Mouse (Mus musculus): Measurements from ENCODE around the gene Tuba8.

DNA sequence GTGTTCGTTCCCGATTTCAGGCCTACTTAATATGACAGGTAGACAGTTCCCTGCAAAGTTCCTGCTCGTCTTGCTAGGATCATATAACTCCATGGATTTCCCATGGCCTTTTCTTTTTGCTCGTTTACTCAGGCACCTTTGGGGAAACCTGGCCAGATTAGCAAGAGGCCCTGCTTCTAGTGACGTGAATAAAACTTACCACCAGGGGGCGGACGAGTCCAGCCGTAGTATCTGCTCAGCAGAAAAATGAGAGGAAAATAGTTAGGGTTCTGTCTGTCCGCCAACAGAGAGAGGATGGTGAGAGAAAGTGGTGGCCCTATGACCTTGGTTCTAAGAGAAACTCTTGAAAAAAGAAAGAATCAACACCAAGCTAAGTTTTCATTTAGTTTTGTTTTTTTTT is 50.1 kb downstream of the Tuba8 start:
- no peak for TF ChIP-seq POLR2A (IDR thresholded peaks at IDR 0.05; ENCODE audit: borderline replicate concordance, control insufficient read depth, low read depth, low read length)
- peak; percentile 75 for TF ChIP-seq CTCF (IDR thresholded peaks at IDR 0.05; ENCODE audit: control insufficient read depth, insufficient read depth, low read length)

Measured in bone marrow, adult 2 months (tissue).